Mouse (Mus musculus): Measurements from ENCODE around the gene Ptbp1.

GRCm38 (mm10) chr10:79865801-79866295 is 11.6 kb downstream of the Ptbp1 start:
- TF ChIP-seq CTCF (conservative IDR thresholded peaks at IDR 0.05; ENCODE audit: insufficient read depth, insufficient read length, low read depth, low read length) (peak; percentile 71), POLR2A (IDR thresholded peaks at IDR 0.05; ENCODE audit: low read depth, low read length) (no peak)

All from kidney, adult 2 months (tissue).